Mouse (Mus musculus): ENCODE measurements around the gene Diaph3.

The Diaph3 gene

GRCm38 (mm10) chr14:86844075-86844474 is 297.0 kb downstream of the Diaph3 start:
- no peak for DNase-seq (ENCODE audit: low spot score)

GRCm38 (mm10) chr14:86837642-86838041 is 303.4 kb downstream of the Diaph3 start:
- no peak for DNase-seq (ENCODE audit: low spot score)

GRCm38 (mm10) chr14:86834851-86835250 is 306.2 kb downstream of the Diaph3 start:
- no peak for DNase-seq (ENCODE audit: low spot score)

GRCm38 (mm10) chr14:86834269-86834668 is 306.8 kb downstream of the Diaph3 start:
- DNase-seq (ENCODE audit: low spot score), result no peak

- no peak for DNase-seq (ENCODE audit: low spot score)
These were observed 308.0 kb downstream of the Diaph3 start for GRCm38 (mm10) chr14:86833003-86833402.

- no peak for DNase-seq (ENCODE audit: low spot score)
These were observed 324.8 kb downstream of the Diaph3 start for GRCm38 (mm10) chr14:86816246-86816645.

- DNase-seq (ENCODE audit: low spot score), result no peak
These were observed 352.0 kb downstream of the Diaph3 start for GRCm38 (mm10) chr14:86788880-86789641.

GRCm38 (mm10) chr14:86786866-86787265 is 354.2 kb downstream of the Diaph3 start:
- DNase-seq (ENCODE audit: low spot score), result no peak

- no peak for DNase-seq (ENCODE audit: low spot score)
These were observed 359.3 kb downstream of the Diaph3 start for GRCm38 (mm10) chr14:86781553-86782273.

GRCm38 (mm10) chr14:86773311-86773710 is 367.7 kb downstream of the Diaph3 start:
- DNase-seq (ENCODE audit: low spot score), result no peak

GRCm38 (mm10) chr14:86772176-86773150 is 368.6 kb downstream of the Diaph3 start:
- DNase-seq (ENCODE audit: low spot score), result no peak

GRCm38 (mm10) chr14:86764286-86764685 is 376.7 kb downstream of the Diaph3 start:
- no peak for DNase-seq (ENCODE audit: low spot score)

- DNase-seq (ENCODE audit: low spot score), result no peak
These were observed 383.2 kb downstream of the Diaph3 start for GRCm38 (mm10) chr14:86757604-86758520.

- no peak for DNase-seq (ENCODE audit: low spot score)
These were observed 383.9 kb downstream of the Diaph3 start for GRCm38 (mm10) chr14:86757132-86757531.

GRCm38 (mm10) chr14:86750351-86750750 is 390.7 kb downstream of the Diaph3 start:
- no peak for DNase-seq (ENCODE audit: low spot score)

GRCm38 (mm10) chr14:86749425-86749824 is 391.6 kb downstream of the Diaph3 start:
- DNase-seq (ENCODE audit: low spot score), result no peak

- DNase-seq (ENCODE audit: low spot score), result no peak
These were observed 392.2 kb downstream of the Diaph3 start for GRCm38 (mm10) chr14:86748876-86749275.

GRCm38 (mm10) chr14:86744523-86744922 is 396.5 kb downstream of the Diaph3 start:
- DNase-seq (ENCODE audit: low spot score), result no peak

- no peak for DNase-seq (ENCODE audit: low spot score)
These were observed 399.0 kb downstream of the Diaph3 start for GRCm38 (mm10) chr14:86741855-86742531.

GRCm38 (mm10) chr14:86738916-86739315 is 402.1 kb downstream of the Diaph3 start:
- DNase-seq (ENCODE audit: low spot score), result no peak

GRCm38 (mm10) chr14:86736646-86737045 is 404.4 kb downstream of the Diaph3 start:
- no peak for DNase-seq (ENCODE audit: low spot score)
